Mouse (Mus musculus) kidney, adult 2 months (tissue): ENCODE measurements at regions not wholly inside any gene's neighbourhood (a gene's known extent, or its start where the extent isn't known, plus 50 kb on each side); places are given as distances from the start of the nearest gene placed in this dataset.

ENCODE experiments used
- CTCF ChIP-seq: fragments of 200-500 bp; conservative IDR thresholded peaks from 2 replicates; pipeline ENCODE4 v1.5.1; 2011; ENCODE audit warnings: low read depth, mild to moderate bottlenecking, control low read depth, low read length, moderate library complexity, mixed read lengths; ENCODE audit not compliant: insufficient read depth, insufficient read length
- POLR2A ChIP-seq: fragments of 200-500 bp; IDR thresholded peaks from one replicate; pipeline ENCODE4 v1.6.1; 2011; ENCODE audit warnings: low read depth, low read length, control low read depth

DNA sequence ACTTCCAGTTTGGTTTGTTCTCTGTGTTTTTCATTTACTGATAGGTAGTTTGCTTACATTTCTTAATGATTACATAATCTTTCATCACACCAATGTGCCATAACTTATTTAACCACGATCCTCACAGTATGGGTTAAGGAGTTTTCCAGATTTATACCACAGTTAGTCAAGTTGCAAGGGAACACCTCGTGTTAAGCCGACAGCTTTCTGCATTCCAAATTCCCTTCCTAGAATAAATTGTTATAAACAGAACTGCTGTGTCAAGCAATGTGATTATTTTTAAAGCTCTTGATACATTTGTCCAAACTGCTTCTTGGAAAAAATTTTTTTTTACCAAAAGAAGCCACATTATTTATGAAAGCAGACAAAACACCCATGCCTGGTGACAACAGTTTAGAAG is 213.5 kb downstream of the Utp18 start:
- TF ChIP-seq POLR2A: no peak
- no peak for TF ChIP-seq CTCF
